Mouse (Mus musculus) C2C12 (cell line): Measurements from ENCODE around the gene Eps8. TPM values are rescaled to one million over a fixed set of nuclear protein-coding genes. Genes with fewer than 3 reads are reported as not detected.

ENCODE experiments used
- H3K27me3 ChIP-seq: one replicate; pipeline ENCODE4 v1.6.1; 2011; ENCODE audit not compliant: control insufficient read depth, insufficient read depth, insufficient read length
- H3K36me3 ChIP-seq: one replicate; pipeline ENCODE4 v1.6.1; 2011; ENCODE audit not compliant: control insufficient read depth, insufficient read depth
- H3K4me3 ChIP-seq: one replicate; pipeline ENCODE4 v1.5.1; 2011; ENCODE audit warnings: mild to moderate bottlenecking, control low read depth; ENCODE audit not compliant: poor library complexity, insufficient read depth, severe bottlenecking
- H3K79me2 ChIP-seq: one replicate; pipeline ENCODE4 v1.6.1; 2011; ENCODE audit not compliant: control insufficient read depth, insufficient read depth
- H3K79me3 ChIP-seq: one replicate; pipeline ENCODE4 v1.6.1; 2011; ENCODE audit warnings: low read depth, control low read depth
- H3ac ChIP-seq: one replicate; pipeline ENCODE3; 2011; ENCODE audit warnings: low read depth; ENCODE audit not compliant: control insufficient read depth, insufficient read length
- CEBPB ChIP-seq: IDR thresholded peaks from one replicate; pipeline ENCODE4 v1.6.1; 2011; ENCODE audit warnings: low read depth, mild to moderate bottlenecking, control low read depth, moderate library complexity
- CTCF ChIP-seq: IDR thresholded peaks from one replicate; pipeline ENCODE4 v1.5.1; 2011; ENCODE audit not compliant: control insufficient read depth, insufficient read depth, insufficient read length
- FOSL1 ChIP-seq: IDR thresholded peaks from one replicate; pipeline ENCODE4 v1.8.0; 2011; ENCODE audit warnings: mild to moderate bottlenecking, low read length; ENCODE audit not compliant: poor library complexity, insufficient read depth, severe bottlenecking
- MAX ChIP-seq: IDR thresholded peaks from one replicate; pipeline ENCODE4 v1.6.1; 2011; ENCODE audit warnings: mild to moderate bottlenecking, control low read depth
- MYOD1 ChIP-seq: IDR thresholded peaks from one replicate; pipeline ENCODE4 v1.6.1; 2011; ENCODE audit warnings: low read depth; ENCODE audit not compliant: control insufficient read depth, insufficient read length
- MYOG ChIP-seq: IDR thresholded peaks from one replicate; pipeline ENCODE4 v1.6.1; 2011; ENCODE audit not compliant: control insufficient read depth, insufficient read length; ENCODE audit errors: extremely low read depth
- USF1 ChIP-seq: IDR thresholded peaks from one replicate; pipeline ENCODE4 v1.6.1; 2011; ENCODE audit warnings: low read depth, mild to moderate bottlenecking, control low read depth, moderate library complexity
- polyA plus RNA-seq: library from polyadenylated mRNA; unstranded; fragments of >200 nt; fragmentation: generic; extraction: Trizol; gene quantifications from one replicate; pipeline ENCODE4 v1.2.1, GENCODE M21; 2012; ENCODE audit warnings: missing spikeins

The Eps8 gene
- polyA plus RNA-seq, 1 experiment = 59.9 TPM

GRCm38 (mm10) chr6:137629603-137630231 lies 25.0 kb downstream of the Eps8 start:
- peaks cover 88% of the 10 kb centered on the region for H3K79me2 ChIP-seq
- no peak overlapping the region for H3ac ChIP-seq
- H3K27me3 ChIP-seq = no peaks in the 10 kb centered on the region
- peaks cover 7% of the 10 kb centered on the region for H3K36me3 ChIP-seq
- peaks cover 36% of the 10 kb centered on the region for H3K79me3 ChIP-seq
- no peak overlapping the region for H3K4me3 ChIP-seq
- TF ChIP-seq USF1 = no peak
- no peak for TF ChIP-seq CEBPB
- TF ChIP-seq MYOD1 = no peak
- TF ChIP-seq FOSL1 = no peak
- TF ChIP-seq CTCF = no peak
- no peak for TF ChIP-seq MYOG
- no peak for TF ChIP-seq MAX

GRCm38 (mm10) chr6:137628715-137629114 lies 26.0 kb downstream of the Eps8 start:
- Histone ChIP-seq H3K79me3 (peaks cover 34% of the 10 kb centered on the region), H3K4me3 (no peak overlapping the region), H3ac (no peak overlapping the region), H3K36me3 (peaks cover 7% of the 10 kb centered on the region), H3K79me2 (peaks cover 85% of the 10 kb centered on the region), H3K27me3 (no peaks in the 10 kb centered on the region)
- TF ChIP-seq CEBPB (no peak), MYOG (no peak), USF1 (no peak), FOSL1 (no peak), CTCF (no peak), MYOD1 (no peak), MAX (no peak)

GRCm38 (mm10) chr6:137621021-137621420 lies 33.7 kb downstream of the Eps8 start:
- Histone ChIP-seq H3K27me3 (no peaks in the 10 kb centered on the region), H3K79me3 (peaks cover 19% of the 10 kb centered on the region), H3K36me3 (peaks cover 18% of the 10 kb centered on the region), H3ac (no peak overlapping the region), H3K79me2 (peaks cover 34% of the 10 kb centered on the region), H3K4me3 (no peak overlapping the region)
- TF ChIP-seq CEBPB = no peak
- TF ChIP-seq CTCF = no peak
- no peak for TF ChIP-seq MAX
- TF ChIP-seq MYOD1 = no peak
- no peak for TF ChIP-seq USF1
- no peak for TF ChIP-seq MYOG
- no peak for TF ChIP-seq FOSL1

- H3K4me3 ChIP-seq = no peak overlapping the region
- H3K79me3 ChIP-seq = peaks cover 13% of the 10 kb centered on the region
- peaks cover 17% of the 10 kb centered on the region for H3K36me3 ChIP-seq
- H3ac ChIP-seq = no peak overlapping the region
- no peaks in the 10 kb centered on the region for H3K27me3 ChIP-seq
- H3K79me2 ChIP-seq = peaks cover 36% of the 10 kb centered on the region
- no peak for TF ChIP-seq CTCF
- no peak for TF ChIP-seq CEBPB
- no peak for TF ChIP-seq FOSL1
- TF ChIP-seq MYOD1 = no peak
- no peak for TF ChIP-seq MAX
- TF ChIP-seq USF1 = no peak
- TF ChIP-seq MYOG = no peak
Measured at GRCm38 (mm10) chr6:137613903-137614302, 40.8 kb downstream of the Eps8 start.

- Histone ChIP-seq H3K79me3 (peaks cover 15% of the 10 kb centered on the region), H3ac (no peak overlapping the region), H3K36me3 (peaks cover 7% of the 10 kb centered on the region), H3K4me3 (no peak overlapping the region), H3K79me2 (peaks cover 29% of the 10 kb centered on the region), H3K27me3 (no peaks in the 10 kb centered on the region)
- TF ChIP-seq USF1 (no peak), MAX (no peak), CTCF (no peak), CEBPB (no peak), MYOG (no peak), FOSL1 (no peak), MYOD1 (no peak)
Measured at GRCm38 (mm10) chr6:137612071-137612547, 42.6 kb downstream of the Eps8 start.

GRCm38 (mm10) chr6:137608160-137608930 lies 46.3 kb downstream of the Eps8 start:
- no peak overlapping the region for H3K4me3 ChIP-seq
- no peak for TF ChIP-seq CTCF
- TF ChIP-seq MAX = no peak
- no peak for TF ChIP-seq CEBPB
- no peak for TF ChIP-seq FOSL1
- no peak for TF ChIP-seq USF1
- no peak for TF ChIP-seq MYOD1
- no peak for TF ChIP-seq MYOG
- peaks cover 3% of the 10 kb centered on the region for H3K36me3 ChIP-seq
- H3K79me3 ChIP-seq = peaks cover 28% of the 10 kb centered on the region
- no peaks in the 10 kb centered on the region for H3K27me3 ChIP-seq
- no peak overlapping the region for H3ac ChIP-seq
- H3K79me2 ChIP-seq = peaks cover 62% of the 10 kb centered on the region
